Mouse (Mus musculus): Measurements from ENCODE around the gene Kcnj16.

GRCm38 (mm10) chr11:111016206-111016605 lies 48.4 kb downstream of the Kcnj16 start:
- TF ChIP-seq CTCF (IDR thresholded peaks at IDR 0.05): no peak
- TF ChIP-seq EP300 (IDR thresholded peaks at IDR 0.05): no peak

All from lung, postnatal 0 days (tissue).